Mouse (Mus musculus): ENCODE measurements around the gene Grm4. TPM values are rescaled to one million over a fixed set of nuclear protein-coding genes. Genes with fewer than 3 reads are reported as not detected.

Gene Grm4
- polyA plus RNA-seq, 1 experiment from 2014 or later = 0.16 TPM

- no peak for ATAC-seq (ENCODE audit: low FRiP score, low TSS enrichment)
- Histone ChIP-seq H3K4me2 (replicated peaks; ENCODE audit: low read depth) (no peak overlapping the region), H3K27ac (replicated peaks) (no peak overlapping the region), H3K4me1 (replicated peaks; ENCODE audit: control insufficient read depth, insufficient read depth) (no peaks in the 10 kb centered on the region), H3K9ac (ENCODE audit: low read length) (no peak overlapping the region), H3K36me3 (ENCODE audit: control insufficient read depth, insufficient read depth, low read length) (no peaks in the 10 kb centered on the region), H3K27me3 (ENCODE audit: control insufficient read depth, insufficient read depth, low read length) (no peaks in the 10 kb centered on the region), H3K4me3 (ENCODE audit: low read depth, low read length) (no peak overlapping the region), H3K9me3 (ENCODE audit: control insufficient read depth, low read length) (0 out of 2 replicates have a peak, but pooled peaks cover 3% of the 10 kb centered on the region)
- WGBS = 100% methylated on average over 1 of the region's 1 CpGs
- peak; percentile 39 for TF ChIP-seq CTCF (IDR thresholded peaks at IDR 0.05; ENCODE audit: low read depth)
- TF ChIP-seq EP300 (optimal IDR thresholded peaks at IDR 0.05) = no peak
- no peak for DNase-seq (ENCODE audit: low spot score)
Measured at GRCm38 (mm10) chr17:27377151-27377550, 144.1 kb downstream of the Grm4 start.

- ATAC-seq (ENCODE audit: low FRiP score, low TSS enrichment) (no peak), DNase-seq (ENCODE audit: low spot score) (no peak)
- Histone ChIP-seq H3K36me3 (ENCODE audit: control insufficient read depth, insufficient read depth, low read length) (no peaks in the 10 kb centered on the region), H3K27me3 (ENCODE audit: control insufficient read depth, insufficient read depth, low read length) (no peaks in the 10 kb centered on the region), H3K4me3 (ENCODE audit: low read depth, low read length) (no peak overlapping the region), H3K9ac (ENCODE audit: low read length) (no peak overlapping the region), H3K4me1 (replicated peaks; ENCODE audit: control insufficient read depth, insufficient read depth) (no peaks in the 10 kb centered on the region), H3K9me3 (ENCODE audit: control insufficient read depth, low read length) (0 out of 2 replicates have a peak, but pooled peaks cover 3% of the 10 kb centered on the region), H3K27ac (replicated peaks) (no peak overlapping the region), H3K4me2 (replicated peaks; ENCODE audit: low read depth) (no peak overlapping the region)
- TF ChIP-seq CTCF (IDR thresholded peaks at IDR 0.05; ENCODE audit: low read depth) (no peak), EP300 (optimal IDR thresholded peaks at IDR 0.05) (no peak)
- 75% methylated on average over 5 of the region's 5 CpGs for WGBS
Measured at GRCm38 (mm10) chr17:27375551-27375950, 145.7 kb downstream of the Grm4 start.

Other genes with a start within 250 kb of the Grm4 start
- gene Hmga1, start 35.1 kb upstream of the Grm4 start, polyA plus RNA-seq (2015; fragmentation: Nextera tagmentation; extraction: Ambion mirVana) = 71.1 and 78.4 TPM in 2 replicates
- gene AI413582, start 44.4 kb upstream of the Grm4 start, polyA plus RNA-seq (2015; fragmentation: Nextera tagmentation; extraction: Ambion mirVana) = 37.1 and 37.7 TPM in 2 replicates
- gene Nudt3, start 102.1 kb upstream of the Grm4 start, polyA plus RNA-seq (2015; fragmentation: Nextera tagmentation; extraction: Ambion mirVana) = 40.6 and 43.9 TPM in 2 replicates
- not detected in 2 replicates for gene RPS10-NUDT3, start 113.8 kb upstream of the Grm4 start, polyA plus RNA-seq (2015; fragmentation: Nextera tagmentation; extraction: Ambion mirVana)
- gene Rps10, start 115.3 kb upstream of the Grm4 start, polyA plus RNA-seq (2015; fragmentation: Nextera tagmentation; extraction: Ambion mirVana) = 828 and 879 TPM in 2 replicates
- gene Pacsin1, start 134.1 kb upstream of the Grm4 start, polyA plus RNA-seq (2015; fragmentation: Nextera tagmentation; extraction: Ambion mirVana) = 1.2 and 1.4 TPM in 2 replicates
- 28.0 and 29.7 TPM in 2 replicates for gene Spdef, start 207.6 kb upstream of the Grm4 start, polyA plus RNA-seq (2015; fragmentation: Nextera tagmentation; extraction: Ambion mirVana)

All from stomach, postnatal 0 days (tissue).